Mouse (Mus musculus) limb, embryonic 13.5 days (tissue): Measurements from ENCODE around the gene Cenpv. TPM values are rescaled to one million over a fixed set of nuclear protein-coding genes. Genes with fewer than 3 reads are reported as not detected.
A peak's percentile ranks its signal among the peaks of the same experiment; 100 is the strongest.

Source experiments
- ATAC-seq: fragments of 200-750 bp; cut with Nextera tagmentation; 2 replicates; pipeline ENCODE4 v1.8.0; 2017; ENCODE audit warnings: low read depth, moderate number of reproducible peaks, moderate TSS enrichment; ENCODE audit not compliant: low FRiP score
- H3K27ac ChIP-seq: fragments of 300-500 bp; sonication (generic); 2 replicates; pipeline ENCODE4 v1.5.1; 2015; ENCODE audit warnings: inconsistent platforms, mild to moderate bottlenecking, moderate library complexity
- H3K27me3 ChIP-seq: fragments of 300-500 bp; sonication (generic); 2 replicates; pipeline ENCODE4 v1.6.1; 2015; ENCODE audit warnings: mild to moderate bottlenecking, inconsistent platforms
- H3K36me3 ChIP-seq: fragments of 300-500 bp; sonication (generic); 2 replicates; pipeline ENCODE4 v1.6.1; 2015; ENCODE audit warnings: inconsistent platforms, mild to moderate bottlenecking, moderate library complexity
- H3K4me1 ChIP-seq: fragments of 300-500 bp; sonication (generic); 2 replicates; pipeline ENCODE4 v1.6.1; 2015; ENCODE audit warnings: inconsistent platforms
- H3K4me2 ChIP-seq: fragments of 300-500 bp; sonication (generic); replicated peaks from 2 replicates; pipeline ENCODE4 v1.6.1; 2015; ENCODE audit warnings: inconsistent platforms, mild to moderate bottlenecking, moderate library complexity
- H3K4me3 ChIP-seq: fragments of 300-500 bp; sonication (generic); 2 replicates; pipeline ENCODE4 v1.5.1; 2015; ENCODE audit warnings: moderate library complexity, mild to moderate bottlenecking, inconsistent platforms
- H3K9ac ChIP-seq: fragments of 300-500 bp; sonication (generic); 2 replicates; pipeline ENCODE4 v1.6.1; 2015; ENCODE audit warnings: mild to moderate bottlenecking, inconsistent platforms
- H3K9me3 ChIP-seq: fragments of 300-500 bp; sonication (generic); 2 replicates; pipeline ENCODE4 v1.6.1; 2016; ENCODE audit warnings: inconsistent platforms
- WGBS: fragments of 180-500 bp; shearing (Covaris S2); methylation state at CpG from one replicate; pipeline ENCODE4 v1.1.7; 2015; 5-methylcytosine and 5-hydroxymethylcytosine counted together
- polyA plus RNA-seq: library from polyadenylated mRNA; unstranded; fragments of >200 nt; fragmentation: Nextera tagmentation; extraction: Ambion mirVana; gene quantifications from 2 replicates; pipeline ENCODE4 v1.2.1, GENCODE M21; 2015

Cenpv gene
- polyA plus RNA-seq: 23.6 and 26.8 TPM in 2 replicates

GRCm38 (mm10) chr11:62539089-62539890 lies at the start of gene Cenpv:
Cenpv (minus strand) TSS chr11:62539261.
- Histone ChIP-seq H3K27ac (no peak within 1 kb of the TSS; the same call in 1 of the 2 replicates), H3K36me3 (no peaks in the 10 kb centered on the region), H3K27me3 (peaks cover 13% of the 10 kb centered on the region), H3K9ac (peak within 1 kb of the TSS; percentile 90), H3K4me1 (peaks cover 16% of the 10 kb centered on the region; the same call in 1 of the 2 replicates), H3K9me3 (no peaks in the 10 kb centered on the region), H3K4me3 (peak within 1 kb of the TSS; percentile 75), H3K4me2 (peak within 1 kb of the TSS; percentile 91)
- WGBS: 6% methylated on average over 51 of the region's 57 CpGs
- ATAC-seq: peak; percentile 16; the same call in 1 of the 2 replicates

- Histone ChIP-seq H3K27me3 (no peaks in the 10 kb centered on the region), H3K4me3 (no peak overlapping the region), H3K36me3 (no peaks in the 10 kb centered on the region), H3K4me2 (no peak overlapping the region), H3K9ac (no peak overlapping the region), H3K4me1 (no peaks in the 10 kb centered on the region), H3K9me3 (no peaks in the 10 kb centered on the region), H3K27ac (no peak overlapping the region)
- no peak for ATAC-seq
- WGBS: 86% methylated on average over 5 of the region's 5 CpGs
Observed at GRCm38 (mm10) chr11:62587034-62587433, 48.0 kb upstream of the Cenpv start.

- no peaks in the 10 kb centered on the region for H3K9me3 ChIP-seq
- no peaks in the 10 kb centered on the region for H3K36me3 ChIP-seq
- no peak overlapping the region for H3K4me2 ChIP-seq
- no peak overlapping the region for H3K4me3 ChIP-seq
- no peak for ATAC-seq
- no peaks in the 10 kb centered on the region for H3K27me3 ChIP-seq
- H3K9ac ChIP-seq: no peak overlapping the region
- WGBS: 80% methylated on average over 9 of the region's 9 CpGs
- H3K4me1 ChIP-seq: no peaks in the 10 kb centered on the region
- no peak overlapping the region for H3K27ac ChIP-seq
Observed at GRCm38 (mm10) chr11:62584671-62585206, 45.7 kb upstream of the Cenpv start.

- H3K36me3 ChIP-seq: no peaks in the 10 kb centered on the region
- no peak for ATAC-seq
Observed at GRCm38 (mm10) chr11:62583031-62583430, 44.0 kb upstream of the Cenpv start.

GRCm38 (mm10) chr11:62576530-62577152 lies 37.6 kb upstream of the Cenpv start:
- peak overlapping the region; percentile 95 for H3K4me2 ChIP-seq
- WGBS: 66% methylated on average over 16 of the region's 16 CpGs

More at GRCm38 (mm10) chr11:62583031-62583430, 44.0 kb upstream of the Cenpv start:
- no peaks in the 10 kb centered on the region for H3K27me3 ChIP-seq
- H3K27ac ChIP-seq: no peak overlapping the region
- H3K9ac ChIP-seq: no peak overlapping the region
- H3K9me3 ChIP-seq: no peaks in the 10 kb centered on the region
- WGBS: 75% methylated on average over 6 of the region's 6 CpGs
- no peak overlapping the region for H3K4me3 ChIP-seq
- H3K4me2 ChIP-seq: no peak overlapping the region
- no peaks in the 10 kb centered on the region for H3K4me1 ChIP-seq

GRCm38 (mm10) chr11:62575659-62576438 lies 36.8 kb upstream of the Cenpv start:
- Histone ChIP-seq H3K9ac (peak overlapping the region; percentile 59), H3K27ac (no peak overlapping the region), H3K27me3 (peaks cover 13% of the 10 kb centered on the region), H3K4me1 (peaks cover 11% of the 10 kb centered on the region), H3K4me3 (peak overlapping the region; percentile 49), H3K36me3 (no peaks in the 10 kb centered on the region), H3K4me2 (peak overlapping the region; percentile 95), H3K9me3 (no peaks in the 10 kb centered on the region)
- 6% methylated on average over 27 of the region's 27 CpGs for WGBS
- peak; percentile 40 for ATAC-seq

More at GRCm38 (mm10) chr11:62576530-62577152, 37.6 kb upstream of the Cenpv start:
- Histone ChIP-seq H3K9me3 (no peaks in the 10 kb centered on the region), H3K27ac (no peak overlapping the region), H3K4me1 (peaks cover 11% of the 10 kb centered on the region), H3K9ac (no peak overlapping the region), H3K4me3 (peak overlapping the region; percentile 49; the same call in 1 of the 2 replicates), H3K36me3 (no peaks in the 10 kb centered on the region), H3K27me3 (peaks cover 13% of the 10 kb centered on the region)
- no peak for ATAC-seq

- Histone ChIP-seq H3K9ac (peak overlapping the region; percentile 59), H3K4me1 (peaks cover 11% of the 10 kb centered on the region), H3K4me3 (peak overlapping the region; percentile 49), H3K27ac (no peak overlapping the region), H3K9me3 (no peaks in the 10 kb centered on the region), H3K27me3 (peaks cover 13% of the 10 kb centered on the region), H3K36me3 (no peaks in the 10 kb centered on the region), H3K4me2 (peak overlapping the region; percentile 95)
- ATAC-seq: peak; percentile 61; the same call in 1 of the 2 replicates
- WGBS: 1% methylated on average over 9 of the region's 9 CpGs
Observed at GRCm38 (mm10) chr11:62575297-62575658, 36.2 kb upstream of the Cenpv start.

GRCm38 (mm10) chr11:62574703-62575085 lies 35.6 kb upstream of the Cenpv start:
- Histone ChIP-seq H3K9me3 (no peaks in the 10 kb centered on the region), H3K36me3 (no peaks in the 10 kb centered on the region), H3K4me3 (no peak overlapping the region), H3K4me2 (no peak overlapping the region), H3K9ac (no peak overlapping the region), H3K27ac (no peak overlapping the region), H3K27me3 (peaks cover 13% of the 10 kb centered on the region), H3K4me1 (peaks cover 11% of the 10 kb centered on the region)
- no peak for ATAC-seq
- WGBS: 85% methylated on average over 4 of the region's 4 CpGs

- Histone ChIP-seq H3K4me1 (peaks cover 11% of the 10 kb centered on the region), H3K27me3 (peaks cover 13% of the 10 kb centered on the region), H3K36me3 (no peaks in the 10 kb centered on the region), H3K4me3 (peak within 1 kb of the TSS; percentile 49), H3K27ac (no peak within 1 kb of the TSS), H3K4me2 (peak within 1 kb of the TSS; percentile 95), H3K9ac (0 out of 2 replicates have a peak within 1 kb of the TSS, but pooled peaks have one; percentile 59), H3K9me3 (no peaks in the 10 kb centered on the region)
- ATAC-seq: no peak
- WGBS: 68% methylated on average over 6 of the region's 6 CpGs
Observed at GRCm38 (mm10) chr11:62573959-62574702, 35.1 kb upstream of the Cenpv start, which contains the start of gene Trpv2. Trpv2 (plus strand) TSS chr11:62574486.

- H3K9ac ChIP-seq: no peak overlapping the region
- WGBS: 68% methylated on average over 3 of the region's 3 CpGs
- H3K4me2 ChIP-seq: no peak overlapping the region
- no peaks in the 10 kb centered on the region for H3K9me3 ChIP-seq
- no peak overlapping the region for H3K27ac ChIP-seq
- H3K4me1 ChIP-seq: no peaks in the 10 kb centered on the region
- no peaks in the 10 kb centered on the region for H3K36me3 ChIP-seq
- H3K27me3 ChIP-seq: no peaks in the 10 kb centered on the region
- no peak overlapping the region for H3K4me3 ChIP-seq
- ATAC-seq: no peak
Observed at GRCm38 (mm10) chr11:62568300-62568699, 29.2 kb upstream of the Cenpv start.

- WGBS: 57% methylated on average over 1 of the region's 1 CpGs
Observed at GRCm38 (mm10) chr11:62566211-62566610, 27.1 kb upstream of the Cenpv start.

More at GRCm38 (mm10) chr11:62566211-62566610, 27.1 kb upstream of the Cenpv start:
- Histone ChIP-seq H3K27ac (no peak overlapping the region), H3K9me3 (no peaks in the 10 kb centered on the region), H3K27me3 (no peaks in the 10 kb centered on the region), H3K4me1 (no peaks in the 10 kb centered on the region), H3K9ac (no peak overlapping the region; the same call in 1 of the 2 replicates), H3K4me2 (no peak overlapping the region), H3K36me3 (no peaks in the 10 kb centered on the region), H3K4me3 (no peak overlapping the region)
- ATAC-seq: no peak
